Mouse (Mus musculus): ENCODE measurements around the gene Snd1. TPM values are rescaled to one million over a fixed set of nuclear protein-coding genes. Genes with fewer than 3 reads are reported as not detected.

The Snd1 gene
- polyA plus RNA-seq, 1 experiment = 190 TPM

DNA sequence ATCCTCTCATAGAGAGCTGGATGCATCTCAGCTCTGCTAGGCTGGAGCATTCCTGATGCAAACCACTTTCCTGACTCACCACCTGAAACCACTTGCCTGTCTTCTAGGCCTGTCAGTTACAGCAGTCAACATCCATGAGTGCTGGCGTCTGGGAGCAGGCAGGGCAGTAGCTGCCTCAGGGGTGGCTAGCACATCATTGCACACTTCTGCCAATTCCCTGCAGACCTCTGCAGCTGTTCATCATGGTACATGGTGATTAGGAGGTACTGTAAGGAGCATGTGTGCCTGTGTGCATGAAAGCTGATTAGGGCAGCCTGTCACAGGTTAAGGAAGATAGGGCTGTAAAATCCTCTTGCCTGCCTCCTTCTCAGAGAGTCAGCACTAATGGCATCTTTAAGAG lies 153.5 kb downstream of the Snd1 start:
- Histone ChIP-seq H3ac (ENCODE audit: control insufficient read depth, insufficient read length) (no peak overlapping the region), H3K79me2 (ENCODE audit: control insufficient read depth, insufficient read depth) (peaks cover 18% of the 10 kb centered on the region), H3K4me3 (no peak overlapping the region), H3K36me3 (ENCODE audit: control insufficient read depth, insufficient read depth) (peaks cover 6% of the 10 kb centered on the region), H3K4me2 (ENCODE audit: low read depth) (no peak overlapping the region), H3K27me3 (ENCODE audit: control insufficient read depth, insufficient read depth, insufficient read length) (no peaks in the 10 kb centered on the region)
- TF ChIP-seq SRF (IDR thresholded peaks at IDR 0.05; ENCODE audit: control insufficient read depth, insufficient read length, low read depth) (no peak), USF1 (IDR thresholded peaks at IDR 0.05; ENCODE audit: low read depth) (no peak), MYOG (IDR thresholded peaks at IDR 0.05; ENCODE audit: control insufficient read depth in 1 of 3, insufficient read depth in 1 of 3, insufficient read length in 2 of 3, low read depth in 2 of 3) (peak in 1 of 3 experiments; percentile 36), MYOD1 (IDR thresholded peaks at IDR 0.05; ENCODE audit: control insufficient read depth in 1 of 3, insufficient read length in 2 of 3, low read depth in 2 of 3) (peak in 2 of 3 experiments; percentile 18 to 41)

DNA sequence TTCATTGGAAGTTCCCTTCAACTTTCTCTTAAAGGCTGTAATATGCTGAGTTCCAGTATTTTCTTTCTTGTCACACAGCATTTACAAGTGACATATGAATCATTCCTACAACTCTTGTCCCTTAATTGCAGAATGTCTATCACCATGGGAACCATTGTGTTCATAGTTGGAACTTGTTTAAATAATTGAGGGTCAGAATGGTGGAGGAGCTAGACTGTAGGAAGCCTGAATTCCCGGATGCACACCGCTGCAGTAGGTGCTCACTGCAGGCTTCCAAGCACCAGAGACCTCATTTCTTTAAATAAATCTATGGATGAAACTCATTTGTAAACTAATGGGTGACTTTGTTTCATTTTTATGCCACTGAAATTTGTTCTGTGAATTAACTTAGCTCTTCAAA lies 154.9 kb downstream of the Snd1 start:
- TF ChIP-seq USF1 (IDR thresholded peaks at IDR 0.05; ENCODE audit: low read depth) = no peak
- no peak for TF ChIP-seq TCF12 (IDR thresholded peaks at IDR 0.05; ENCODE audit: insufficient read depth, poor library complexity, severe bottlenecking)
- TF ChIP-seq REST (IDR thresholded peaks at IDR 0.05; ENCODE audit: insufficient read depth, insufficient read length) = no peak
- TF ChIP-seq TCF3 (IDR thresholded peaks at IDR 0.05; ENCODE audit: insufficient read length, low read depth) = no peak
- no peak for TF ChIP-seq MAX (IDR thresholded peaks at IDR 0.05; ENCODE audit: low read depth)
- no peak for TF ChIP-seq MYOD1 (IDR thresholded peaks at IDR 0.05; ENCODE audit: control insufficient read depth in 1 of 3, insufficient read length in 2 of 3, low read depth in 2 of 3)
- no peak for TF ChIP-seq SRF (IDR thresholded peaks at IDR 0.05; ENCODE audit: control insufficient read depth, insufficient read length, low read depth)
- no peak overlapping the region for H3K4me2 ChIP-seq (ENCODE audit: low read depth)
- H3K4me3 ChIP-seq = no peak overlapping the region
- peaks cover 6% of the 10 kb centered on the region for H3K36me3 ChIP-seq (ENCODE audit: control insufficient read depth, insufficient read depth)
- peaks cover 31% of the 10 kb centered on the region for H3K79me2 ChIP-seq (ENCODE audit: control insufficient read depth, insufficient read depth)
- no peak overlapping the region for H3ac ChIP-seq (ENCODE audit: control insufficient read depth, insufficient read length)
- H3K27me3 ChIP-seq (ENCODE audit: control insufficient read depth, insufficient read depth, insufficient read length) = no peaks in the 10 kb centered on the region

GRCm38 (mm10) chr6:28630926-28631325 lies 156.0 kb downstream of the Snd1 start:
- Histone ChIP-seq H3K4me2 (ENCODE audit: low read depth) (no peak overlapping the region), H3ac (ENCODE audit: control insufficient read depth, insufficient read length) (no peak overlapping the region), H3K36me3 (ENCODE audit: control insufficient read depth, insufficient read depth) (peaks cover 6% of the 10 kb centered on the region), H3K79me2 (ENCODE audit: control insufficient read depth, insufficient read depth) (peaks cover 39% of the 10 kb centered on the region), H3K4me3 (no peak overlapping the region), H3K27me3 (ENCODE audit: control insufficient read depth, insufficient read depth, insufficient read length) (no peaks in the 10 kb centered on the region)
- no peak for TF ChIP-seq MAX (IDR thresholded peaks at IDR 0.05; ENCODE audit: low read depth)
- no peak for TF ChIP-seq E2F4 (IDR thresholded peaks at IDR 0.05; ENCODE audit: insufficient read depth)
- TF ChIP-seq POLR2AphosphoS2 (IDR thresholded peaks at IDR 0.05; ENCODE audit: insufficient read length, low read depth) = no peak
- no peak for TF ChIP-seq CEBPB (IDR thresholded peaks at IDR 0.05; ENCODE audit: insufficient read depth, poor library complexity, severe bottlenecking)
- no peak for TF ChIP-seq REST (IDR thresholded peaks at IDR 0.05; ENCODE audit: insufficient read depth, insufficient read length)
- no peak for TF ChIP-seq MYOG (IDR thresholded peaks at IDR 0.05; ENCODE audit: control insufficient read depth in 1 of 3, insufficient read depth in 1 of 3, insufficient read length in 2 of 3, low read depth in 2 of 3)
- TF ChIP-seq TCF3 (IDR thresholded peaks at IDR 0.05; ENCODE audit: insufficient read length, low read depth) = no peak
- no peak for TF ChIP-seq SRF (IDR thresholded peaks at IDR 0.05; ENCODE audit: control insufficient read depth, insufficient read length, low read depth)
- TF ChIP-seq TCF12 (IDR thresholded peaks at IDR 0.05; ENCODE audit: insufficient read depth, poor library complexity, severe bottlenecking) = no peak
- no peak for TF ChIP-seq USF1 (IDR thresholded peaks at IDR 0.05; ENCODE audit: low read depth)
- TF ChIP-seq MYOD1 (IDR thresholded peaks at IDR 0.05; ENCODE audit: control insufficient read depth in 1 of 3, insufficient read length in 2 of 3, low read depth in 2 of 3) = no peak

- no peaks in the 10 kb centered on the region for H3K36me3 ChIP-seq (ENCODE audit: control insufficient read depth, insufficient read depth)
- no peak for TF ChIP-seq SRF (IDR thresholded peaks at IDR 0.05; ENCODE audit: control insufficient read depth, insufficient read length, low read depth)
- no peak for TF ChIP-seq MYOG (IDR thresholded peaks at IDR 0.05; ENCODE audit: control insufficient read depth in 1 of 3, insufficient read depth in 1 of 3, insufficient read length in 2 of 3, low read depth in 2 of 3)
- no peak for TF ChIP-seq MYOD1 (IDR thresholded peaks at IDR 0.05; ENCODE audit: control insufficient read depth in 1 of 3, insufficient read length in 2 of 3, low read depth in 2 of 3)
- TF ChIP-seq E2F4 (IDR thresholded peaks at IDR 0.05; ENCODE audit: insufficient read depth) = no peak
- no peak for TF ChIP-seq POLR2AphosphoS2 (IDR thresholded peaks at IDR 0.05; ENCODE audit: insufficient read length, low read depth)
- no peak for TF ChIP-seq CEBPB (IDR thresholded peaks at IDR 0.05; ENCODE audit: insufficient read depth, poor library complexity, severe bottlenecking)
- TF ChIP-seq TCF12 (IDR thresholded peaks at IDR 0.05; ENCODE audit: insufficient read depth, poor library complexity, severe bottlenecking) = no peak
- no peak for TF ChIP-seq REST (IDR thresholded peaks at IDR 0.05; ENCODE audit: insufficient read depth, insufficient read length)
- no peak for TF ChIP-seq POLR2A (IDR thresholded peaks at IDR 0.05; ENCODE audit: insufficient read length, low read depth)
- no peak for TF ChIP-seq MAX (IDR thresholded peaks at IDR 0.05; ENCODE audit: low read depth)
- TF ChIP-seq USF1 (IDR thresholded peaks at IDR 0.05; ENCODE audit: low read depth) = no peak
- no peak for TF ChIP-seq TCF3 (IDR thresholded peaks at IDR 0.05; ENCODE audit: insufficient read length, low read depth)
Measured at GRCm38 (mm10) chr6:28633120-28633519, 158.2 kb downstream of the Snd1 start.

GRCm38 (mm10) chr6:28633656-28634055 lies 158.7 kb downstream of the Snd1 start:
- TF ChIP-seq CEBPB (IDR thresholded peaks at IDR 0.05; ENCODE audit: insufficient read depth, poor library complexity, severe bottlenecking) (no peak), MYOG (IDR thresholded peaks at IDR 0.05; ENCODE audit: control insufficient read depth in 1 of 3, insufficient read depth in 1 of 3, insufficient read length in 2 of 3, low read depth in 2 of 3) (no peak), MAX (IDR thresholded peaks at IDR 0.05; ENCODE audit: low read depth) (no peak), TCF3 (IDR thresholded peaks at IDR 0.05; ENCODE audit: insufficient read length, low read depth) (no peak), MYOD1 (IDR thresholded peaks at IDR 0.05; ENCODE audit: control insufficient read depth in 1 of 3, insufficient read length in 2 of 3, low read depth in 2 of 3) (no peak), USF1 (IDR thresholded peaks at IDR 0.05; ENCODE audit: low read depth) (no peak), SRF (IDR thresholded peaks at IDR 0.05; ENCODE audit: control insufficient read depth, insufficient read length, low read depth) (no peak), TCF12 (IDR thresholded peaks at IDR 0.05; ENCODE audit: insufficient read depth, poor library complexity, severe bottlenecking) (no peak), POLR2A (IDR thresholded peaks at IDR 0.05; ENCODE audit: insufficient read length, low read depth) (no peak), E2F4 (IDR thresholded peaks at IDR 0.05; ENCODE audit: insufficient read depth) (no peak), REST (IDR thresholded peaks at IDR 0.05; ENCODE audit: insufficient read depth, insufficient read length) (no peak), POLR2AphosphoS2 (IDR thresholded peaks at IDR 0.05; ENCODE audit: insufficient read length, low read depth) (no peak)
- Histone ChIP-seq H3K27me3 (ENCODE audit: control insufficient read depth, insufficient read depth, insufficient read length) (no peaks in the 10 kb centered on the region), H3K4me2 (ENCODE audit: low read depth) (no peak overlapping the region), H3ac (ENCODE audit: control insufficient read depth, insufficient read length) (no peak overlapping the region), H3K4me3 (no peak overlapping the region), H3K36me3 (ENCODE audit: control insufficient read depth, insufficient read depth) (no peaks in the 10 kb centered on the region), H3K79me2 (ENCODE audit: control insufficient read depth, insufficient read depth) (peaks cover 50% of the 10 kb centered on the region)

More at GRCm38 (mm10) chr6:28633120-28633519, 158.2 kb downstream of the Snd1 start:
- H3K4me3 ChIP-seq = no peak overlapping the region
- H3K4me2 ChIP-seq (ENCODE audit: low read depth) = no peak overlapping the region
- H3K79me2 ChIP-seq (ENCODE audit: control insufficient read depth, insufficient read depth) = peaks cover 50% of the 10 kb centered on the region
- H3ac ChIP-seq (ENCODE audit: control insufficient read depth, insufficient read length) = no peak overlapping the region
- no peaks in the 10 kb centered on the region for H3K27me3 ChIP-seq (ENCODE audit: control insufficient read depth, insufficient read depth, insufficient read length)

All from myocyte (in vitro differentiated cells).